Mouse (Mus musculus): ENCODE measurements at regions not wholly inside any gene's neighbourhood (a gene's known extent, or its start where the extent isn't known, plus 50 kb on each side); places are given as distances from the start of the nearest gene placed in this dataset.

- TF ChIP-seq CTCF (IDR thresholded peaks at IDR 0.05; ENCODE audit: insufficient read depth, low read depth, low read length): no peak
- no peak for TF ChIP-seq POLR2A (IDR thresholded peaks at IDR 0.05; ENCODE audit: insufficient read depth, low read depth, low read length)
These were observed 496.0 kb upstream of the Sox11 start for GRCm38 (mm10) chr12:27838384-27838783.

Data from olfactory bulb, adult 2 months (tissue).